Mouse (Mus musculus): ENCODE measurements around the gene Phex.

DNA sequence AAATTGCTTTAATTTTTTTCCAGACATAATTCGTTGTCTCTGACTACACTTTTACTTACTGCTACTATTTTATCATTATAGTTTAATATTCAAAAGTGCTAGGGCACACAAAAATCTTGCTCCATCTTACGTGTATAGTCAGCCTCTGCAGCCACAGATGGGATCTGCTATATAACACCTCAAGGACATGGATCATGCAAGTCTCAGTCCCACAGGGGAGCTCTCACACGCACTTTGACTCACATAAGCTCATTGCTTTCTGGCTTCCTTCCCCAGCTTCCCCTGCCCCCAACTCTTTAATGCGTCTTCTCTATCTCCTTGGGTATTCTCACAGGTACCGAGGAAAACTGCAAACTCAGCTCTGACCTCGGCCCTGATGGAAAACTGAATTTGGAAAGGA lies 10.2 kb downstream of the Phex start:
- TF ChIP-seq CHD2 (IDR thresholded peaks at IDR 0.05; ENCODE audit: low read depth, low read length), result no peak
- no peak for TF ChIP-seq MAFK (IDR thresholded peaks at IDR 0.05; ENCODE audit: insufficient read depth, low read depth, low read length)
- no peak for TF ChIP-seq HCFC1 (IDR thresholded peaks at IDR 0.05; ENCODE audit: borderline replicate concordance, insufficient read depth, low read length)
